Mouse (Mus musculus): ENCODE measurements around the gene Cd81. TPM values are rescaled to one million over a fixed set of nuclear protein-coding genes. Genes with fewer than 3 reads are reported as not detected.

Cd81 gene
- polyA plus RNA-seq, 1 experiment from 2014 or later, result 421 TPM

DNA sequence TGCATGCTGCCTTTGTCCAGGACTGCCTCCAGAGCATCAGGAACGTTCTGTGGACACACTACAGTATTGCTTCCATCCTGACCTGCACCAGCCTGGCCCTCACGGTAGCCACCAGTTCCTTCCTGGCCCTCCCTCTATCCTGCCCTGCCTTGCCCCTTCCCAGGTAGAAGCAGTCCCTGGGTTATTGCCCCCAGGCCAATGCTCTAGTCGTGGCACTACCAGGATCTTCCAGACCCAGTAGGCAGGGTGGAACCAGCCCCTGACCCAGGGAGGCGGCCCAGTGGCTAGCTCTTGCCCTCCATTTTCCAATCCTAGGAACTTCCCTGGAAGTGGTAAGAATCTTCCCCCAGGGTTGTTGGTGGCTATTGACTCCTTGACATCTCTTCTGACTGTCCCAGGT is 35.4 kb upstream of the Cd81 start:
- Histone ChIP-seq H3K4me1 (ENCODE audit: control insufficient read depth, insufficient read depth, low read length) (peaks cover 41% of the 10 kb centered on the region), H3K9me3 (ENCODE audit: control insufficient read depth, low read length) (no peaks in the 10 kb centered on the region), H3K27ac (ENCODE audit: low read length) (no peak overlapping the region), H3K9ac (ENCODE audit: low read depth, low read length) (no peak overlapping the region; the same call in 1 of the 2 replicates), H3K4me2 (ENCODE audit: low read depth, low read length) (no peak overlapping the region), H3K27me3 (replicated peaks; ENCODE audit: control insufficient read depth, insufficient read depth, low read length) (peaks cover 3% of the 10 kb centered on the region; the same call in 1 of the 2 replicates), H3K4me3 (ENCODE audit: low read length) (no peak overlapping the region), H3K36me3 (ENCODE audit: control insufficient read depth, insufficient read depth, low read length) (no peaks in the 10 kb centered on the region)
- 80% methylated on average over 4 of the region's 4 CpGs for WGBS
- ATAC-seq, result no peak

DNA sequence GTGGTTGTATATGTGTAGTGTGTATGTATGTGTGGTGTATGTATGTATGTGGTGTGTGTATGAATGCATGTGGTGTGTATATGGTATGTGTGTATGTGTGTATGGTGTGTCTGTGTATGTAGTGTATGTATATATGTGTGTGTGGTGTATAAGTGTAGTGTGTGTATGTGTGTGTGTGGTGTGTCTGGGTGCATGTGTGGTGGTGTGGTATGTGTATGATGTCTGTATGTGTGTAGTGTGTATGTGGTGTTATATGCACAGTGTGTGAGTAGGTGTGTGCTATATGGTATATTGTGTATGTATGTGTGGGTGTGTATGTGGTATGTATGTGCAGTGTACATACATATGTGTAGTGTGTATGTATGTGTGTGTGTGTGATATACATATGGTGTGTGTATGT is 32.5 kb upstream of the Cd81 start:
- no peak overlapping the region for H3K4me3 ChIP-seq (ENCODE audit: low read length)
- H3K4me1 ChIP-seq (ENCODE audit: control insufficient read depth, insufficient read depth, low read length), result peaks cover 24% of the 10 kb centered on the region
- H3K27me3 ChIP-seq (replicated peaks; ENCODE audit: control insufficient read depth, insufficient read depth, low read length), result peaks cover 7% of the 10 kb centered on the region; the same call in 1 of the 2 replicates
- no peak overlapping the region for H3K9ac ChIP-seq (ENCODE audit: low read depth, low read length)
- no peaks in the 10 kb centered on the region for H3K9me3 ChIP-seq (ENCODE audit: control insufficient read depth, low read length)
- no peak for ATAC-seq
- H3K27ac ChIP-seq (ENCODE audit: low read length), result no peak overlapping the region
- H3K36me3 ChIP-seq (ENCODE audit: control insufficient read depth, insufficient read depth, low read length), result no peaks in the 10 kb centered on the region
- no peak overlapping the region for H3K4me2 ChIP-seq (ENCODE audit: low read depth, low read length)

DNA sequence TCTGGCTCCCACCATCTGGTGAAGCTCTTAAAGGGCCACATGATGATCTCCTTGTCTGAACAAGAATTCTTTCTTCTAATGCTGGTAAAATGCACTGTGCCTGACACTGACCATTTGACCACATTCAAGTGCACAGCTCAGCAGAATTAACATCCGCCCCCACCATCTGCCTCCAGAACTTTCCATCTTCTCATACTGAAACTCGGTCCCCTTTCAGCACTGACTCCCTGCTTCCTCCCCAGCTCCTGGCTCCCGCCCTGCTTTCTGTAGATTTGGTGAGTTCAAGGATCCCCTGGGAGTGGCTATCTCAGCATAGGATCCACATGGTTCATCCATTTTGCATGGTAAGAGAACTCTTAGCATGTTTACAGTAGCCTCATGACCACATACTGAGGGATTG is 31.8 kb upstream of the Cd81 start:
- 74% methylated on average over 3 of the region's 3 CpGs for WGBS
- ATAC-seq, result no peak
- Histone ChIP-seq H3K4me1 (ENCODE audit: control insufficient read depth, insufficient read depth, low read length) (peaks cover 20% of the 10 kb centered on the region), H3K9me3 (ENCODE audit: control insufficient read depth, low read length) (no peaks in the 10 kb centered on the region), H3K27ac (ENCODE audit: low read length) (no peak overlapping the region), H3K9ac (ENCODE audit: low read depth, low read length) (no peak overlapping the region), H3K4me2 (ENCODE audit: low read depth, low read length) (no peak overlapping the region), H3K4me3 (ENCODE audit: low read length) (no peak overlapping the region), H3K36me3 (ENCODE audit: control insufficient read depth, insufficient read depth, low read length) (no peaks in the 10 kb centered on the region), H3K27me3 (replicated peaks; ENCODE audit: control insufficient read depth, insufficient read depth, low read length) (peaks cover 7% of the 10 kb centered on the region; the same call in 1 of the 2 replicates)

GRCm38 (mm10) chr7:143021356-143022164 is 31.0 kb upstream of the Cd81 start:
- Histone ChIP-seq H3K36me3 (ENCODE audit: control insufficient read depth, insufficient read depth, low read length) (no peaks in the 10 kb centered on the region), H3K4me2 (ENCODE audit: low read depth, low read length) (no peak overlapping the region), H3K27me3 (replicated peaks; ENCODE audit: control insufficient read depth, insufficient read depth, low read length) (peaks cover 7% of the 10 kb centered on the region; the same call in 1 of the 2 replicates), H3K4me3 (ENCODE audit: low read length) (no peak overlapping the region), H3K9me3 (ENCODE audit: control insufficient read depth, low read length) (no peaks in the 10 kb centered on the region), H3K27ac (ENCODE audit: low read length) (peak overlapping the region; percentile 12; the same call in 1 of the 2 replicates), H3K4me1 (ENCODE audit: control insufficient read depth, insufficient read depth, low read length) (peaks cover 12% of the 10 kb centered on the region; the same call in 1 of the 2 replicates), H3K9ac (ENCODE audit: low read depth, low read length) (no peak overlapping the region)
- 51% methylated on average over 5 of the region's 5 CpGs for WGBS
- ATAC-seq, result peak; percentile 90

DNA sequence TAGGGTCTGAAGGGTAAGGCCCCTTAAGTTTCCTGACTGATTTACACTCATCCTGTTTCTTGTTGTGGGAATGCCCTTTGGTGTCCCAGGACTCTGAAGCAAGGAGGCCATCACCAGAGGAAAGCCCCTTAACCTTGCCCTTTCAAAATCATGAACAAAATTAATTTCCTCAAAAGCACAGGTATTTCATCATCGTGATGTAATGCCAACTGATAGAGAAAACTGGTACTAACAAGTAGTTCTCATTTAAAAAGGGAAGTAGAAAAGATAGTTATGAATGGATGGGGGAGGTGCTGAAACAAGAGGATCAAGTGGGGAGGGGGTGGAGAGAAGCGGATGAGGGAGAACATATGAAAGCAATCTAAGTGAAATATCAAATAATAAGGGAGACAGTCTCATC is 29.0 kb upstream of the Cd81 start:
- H3K27me3 ChIP-seq (replicated peaks; ENCODE audit: control insufficient read depth, insufficient read depth, low read length), result peaks cover 7% of the 10 kb centered on the region; the same call in 1 of the 2 replicates
- H3K36me3 ChIP-seq (ENCODE audit: control insufficient read depth, insufficient read depth, low read length), result no peaks in the 10 kb centered on the region
- no peak for ATAC-seq

GRCm38 (mm10) chr7:143024293-143024692 is 28.2 kb upstream of the Cd81 start:
- H3K9me3 ChIP-seq (ENCODE audit: control insufficient read depth, low read length), result no peaks in the 10 kb centered on the region
- H3K4me2 ChIP-seq (ENCODE audit: low read depth, low read length), result no peak overlapping the region
- no peak overlapping the region for H3K9ac ChIP-seq (ENCODE audit: low read depth, low read length)
- ATAC-seq, result no peak
- no peak overlapping the region for H3K4me3 ChIP-seq (ENCODE audit: low read length)
- no peak overlapping the region for H3K27ac ChIP-seq (ENCODE audit: low read length)
- no peaks in the 10 kb centered on the region for H3K36me3 ChIP-seq (ENCODE audit: control insufficient read depth, insufficient read depth, low read length)
- peaks cover 5% of the 10 kb centered on the region; the same call in 1 of the 2 replicates for H3K27me3 ChIP-seq (replicated peaks; ENCODE audit: control insufficient read depth, insufficient read depth, low read length)
- WGBS, result 86% methylated on average over 1 of the region's 1 CpGs
- 0 out of 2 replicates have a peak, but pooled peaks cover 7% of the 10 kb centered on the region for H3K4me1 ChIP-seq (ENCODE audit: control insufficient read depth, insufficient read depth, low read length)

More for the DNA sequence above, 29.0 kb upstream of the Cd81 start:
- 93% methylated on average over 2 of the region's 2 CpGs for WGBS
- Histone ChIP-seq H3K4me3 (ENCODE audit: low read length) (no peak overlapping the region), H3K4me1 (ENCODE audit: control insufficient read depth, insufficient read depth, low read length) (0 out of 2 replicates have a peak, but pooled peaks cover 7% of the 10 kb centered on the region), H3K9ac (ENCODE audit: low read depth, low read length) (no peak overlapping the region), H3K9me3 (ENCODE audit: control insufficient read depth, low read length) (no peaks in the 10 kb centered on the region), H3K4me2 (ENCODE audit: low read depth, low read length) (no peak overlapping the region), H3K27ac (ENCODE audit: low read length) (no peak overlapping the region)

DNA sequence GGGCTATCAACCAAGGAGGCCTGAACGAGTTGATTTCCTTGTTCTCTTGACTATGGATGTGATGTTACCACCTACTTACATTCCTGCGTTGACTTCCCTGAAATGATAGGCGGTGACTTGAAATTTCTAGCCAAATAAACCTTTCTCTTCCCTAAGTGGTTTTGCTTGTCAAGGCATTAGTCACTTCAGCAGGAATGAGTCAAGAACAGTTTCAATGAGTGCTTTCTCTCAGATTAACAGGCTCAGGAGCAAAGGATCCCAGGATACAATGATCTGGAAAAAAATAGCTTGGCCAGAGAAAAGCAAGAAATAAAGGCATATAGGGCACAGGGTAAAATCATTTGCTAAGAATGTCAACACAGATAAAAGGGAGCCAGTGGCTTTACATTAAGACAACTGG is 27.0 kb upstream of the Cd81 start:
- H3K4me2 ChIP-seq (ENCODE audit: low read depth, low read length), result no peak overlapping the region
- 87% methylated on average over 3 of the region's 3 CpGs for WGBS
- H3K9me3 ChIP-seq (ENCODE audit: control insufficient read depth, low read length), result no peaks in the 10 kb centered on the region
- no peak for ATAC-seq
- no peak overlapping the region for H3K4me3 ChIP-seq (ENCODE audit: low read length)
- no peaks in the 10 kb centered on the region for H3K36me3 ChIP-seq (ENCODE audit: control insufficient read depth, insufficient read depth, low read length)
- no peak overlapping the region for H3K9ac ChIP-seq (ENCODE audit: low read depth, low read length)
- 0 out of 2 replicates have a peak, but pooled peaks cover 7% of the 10 kb centered on the region for H3K4me1 ChIP-seq (ENCODE audit: control insufficient read depth, insufficient read depth, low read length)
- no peak overlapping the region for H3K27ac ChIP-seq (ENCODE audit: low read length)
- 0 out of 2 replicates have a peak, but pooled peaks cover 3% of the 10 kb centered on the region for H3K27me3 ChIP-seq (replicated peaks; ENCODE audit: control insufficient read depth, insufficient read depth, low read length)

GRCm38 (mm10) chr7:143027196-143027595 is 25.3 kb upstream of the Cd81 start:
- no peak overlapping the region for H3K4me2 ChIP-seq (ENCODE audit: low read depth, low read length)
- H3K4me1 ChIP-seq (ENCODE audit: control insufficient read depth, insufficient read depth, low read length), result no peaks in the 10 kb centered on the region
- 0 out of 2 replicates have a peak, but pooled peaks cover 3% of the 10 kb centered on the region for H3K27me3 ChIP-seq (replicated peaks; ENCODE audit: control insufficient read depth, insufficient read depth, low read length)
- H3K4me3 ChIP-seq (ENCODE audit: low read length), result no peak overlapping the region
- H3K36me3 ChIP-seq (ENCODE audit: control insufficient read depth, insufficient read depth, low read length), result no peaks in the 10 kb centered on the region
- no peaks in the 10 kb centered on the region for H3K9me3 ChIP-seq (ENCODE audit: control insufficient read depth, low read length)
- 84% methylated on average over 4 of the region's 4 CpGs for WGBS
- H3K9ac ChIP-seq (ENCODE audit: low read depth, low read length), result no peak overlapping the region
- ATAC-seq, result no peak
- H3K27ac ChIP-seq (ENCODE audit: low read length), result no peak overlapping the region

- Histone ChIP-seq H3K27ac (ENCODE audit: low read length) (no peak overlapping the region), H3K4me3 (ENCODE audit: low read length) (no peak overlapping the region), H3K36me3 (ENCODE audit: control insufficient read depth, insufficient read depth, low read length) (no peaks in the 10 kb centered on the region), H3K9ac (ENCODE audit: low read depth, low read length) (no peak overlapping the region), H3K9me3 (ENCODE audit: control insufficient read depth, low read length) (no peaks in the 10 kb centered on the region), H3K4me2 (ENCODE audit: low read depth, low read length) (no peak overlapping the region), H3K27me3 (replicated peaks; ENCODE audit: control insufficient read depth, insufficient read depth, low read length) (no peaks in the 10 kb centered on the region), H3K4me1 (ENCODE audit: control insufficient read depth, insufficient read depth, low read length) (no peaks in the 10 kb centered on the region)
- ATAC-seq, result no peak
- WGBS, result 73% methylated on average over 1 of the region's 1 CpGs
Measured at GRCm38 (mm10) chr7:143031816-143032215, 20.7 kb upstream of the Cd81 start.
